Mouse (Mus musculus) testis, adult 2 months (tissue): ENCODE data around the gene Vangl1. TPM values are rescaled to one million over a fixed set of nuclear protein-coding genes. Genes with fewer than 3 reads are reported as not detected.

ENCODE experiments used
- H3K27ac ChIP-seq: fragments of 200-500 bp; 2 replicates; pipeline ENCODE4 v1.5.1; 2012; ENCODE audit warnings: low read depth, low read length; ENCODE audit not compliant: control insufficient read depth, insufficient read depth
- H3K27me3 ChIP-seq: fragments of 200-500 bp; 2 replicates; pipeline ENCODE4 v1.6.1; 2012; ENCODE audit warnings: mild to moderate bottlenecking, low read length, moderate library complexity; ENCODE audit not compliant: control insufficient read depth, insufficient read depth
- H3K36me3 ChIP-seq: fragments of 200-500 bp; 2 replicates; pipeline ENCODE4 v1.6.1; 2012; ENCODE audit warnings: mild to moderate bottlenecking, low read length; ENCODE audit not compliant: control insufficient read depth, insufficient read depth
- H3K4me1 ChIP-seq: fragments of 200-500 bp; 2 replicates; pipeline ENCODE4 v1.6.1; 2012; ENCODE audit warnings: low read length; ENCODE audit not compliant: control insufficient read depth, insufficient read depth
- H3K4me3 ChIP-seq: fragments of 200-500 bp; 2 replicates; pipeline ENCODE4 v1.5.1; 2012; ENCODE audit warnings: low read depth, mild to moderate bottlenecking, low read length, moderate library complexity, mixed read lengths; ENCODE audit not compliant: control insufficient read depth
- CTCF ChIP-seq: fragments of 200-500 bp; IDR thresholded peaks from 2 replicates; pipeline ENCODE4 v1.5.1; 2012; ENCODE audit warnings: low read depth, mild to moderate bottlenecking, inconsistent platforms, low read length, moderate library complexity; ENCODE audit not compliant: control insufficient read depth, insufficient read depth, insufficient replicate concordance
- POLR2A ChIP-seq: fragments of 200-500 bp; IDR thresholded peaks from 2 replicates; pipeline ENCODE4 v1.6.1; 2012; ENCODE audit warnings: low read depth, mild to moderate bottlenecking, inconsistent platforms, low read length, moderate library complexity; ENCODE audit not compliant: control insufficient read depth
- polyA plus RNA-seq: library from polyadenylated mRNA; depleted of rRNA; stranded (reverse); fragments of >200 nt; gene quantifications from 2 replicates; pipeline ENCODE4 v1.2.3, GENCODE M21; 2012

Gene Vangl1
- polyA plus RNA-seq, 1 experiment: 1.3 TPM

DNA sequence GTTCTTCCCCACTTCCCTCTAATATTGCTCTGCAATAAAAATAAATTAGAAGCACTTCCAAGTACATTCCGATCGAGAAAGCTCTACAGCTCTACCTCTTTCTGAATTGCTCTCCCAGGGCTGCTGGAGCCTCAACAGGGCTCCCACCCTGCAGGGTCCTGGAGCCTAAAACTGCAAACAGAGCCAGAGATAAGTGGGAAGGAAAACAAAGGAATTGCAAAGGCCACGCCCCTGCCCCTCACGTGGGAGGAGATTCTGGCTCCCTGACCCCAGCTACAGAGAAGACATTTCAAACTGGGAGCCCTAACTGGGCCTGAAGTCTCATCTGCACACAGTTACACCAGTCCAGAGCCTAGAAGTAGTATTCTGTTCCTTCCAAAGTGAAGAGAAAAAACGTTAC, 6.7 kb downstream of the Vangl1 start:
- no peak overlapping the region for H3K27ac ChIP-seq
- H3K36me3 ChIP-seq: no peaks in the 10 kb centered on the region
- TF ChIP-seq CTCF (no peak), POLR2A (no peak)
- no peaks in the 10 kb centered on the region; the same call in 1 of the 2 replicates for H3K4me1 ChIP-seq
- no peaks in the 10 kb centered on the region for H3K27me3 ChIP-seq
- no peak overlapping the region for H3K4me3 ChIP-seq

GRCm38 (mm10) chr3:102197152-102197551, 7.3 kb downstream of the Vangl1 start:
- Histone ChIP-seq H3K4me3 (no peak overlapping the region), H3K27me3 (no peaks in the 10 kb centered on the region), H3K36me3 (no peaks in the 10 kb centered on the region), H3K4me1 (no peaks in the 10 kb centered on the region; the same call in 1 of the 2 replicates), H3K27ac (no peak overlapping the region)
- TF ChIP-seq POLR2A: no peak

DNA sequence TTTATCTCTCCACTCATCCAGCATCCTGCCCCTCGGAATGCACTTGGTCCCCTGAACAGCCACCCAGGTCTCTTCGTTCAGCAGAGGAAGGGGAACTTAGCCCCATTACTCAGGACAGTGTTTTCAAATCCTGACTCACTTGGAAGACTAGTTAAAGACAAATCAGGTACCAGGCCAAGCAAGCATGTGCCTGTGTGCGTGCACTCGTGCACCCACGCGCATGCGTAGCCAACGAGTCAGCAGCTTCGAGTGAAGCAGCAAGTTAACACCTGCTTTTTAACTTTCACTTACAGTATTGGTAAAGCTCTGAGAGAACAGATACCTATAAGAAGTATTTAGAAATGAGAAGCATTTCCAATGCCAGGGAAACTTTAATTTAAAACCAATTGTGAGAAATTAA, 8.3 kb downstream of the Vangl1 start:
- no peaks in the 10 kb centered on the region for H3K27me3 ChIP-seq
- no peak overlapping the region for H3K27ac ChIP-seq
- no peaks in the 10 kb centered on the region; the same call in 1 of the 2 replicates for H3K4me1 ChIP-seq
- no peak for TF ChIP-seq CTCF
- TF ChIP-seq POLR2A: no peak
- no peak overlapping the region for H3K4me3 ChIP-seq
- H3K36me3 ChIP-seq: no peaks in the 10 kb centered on the region

DNA sequence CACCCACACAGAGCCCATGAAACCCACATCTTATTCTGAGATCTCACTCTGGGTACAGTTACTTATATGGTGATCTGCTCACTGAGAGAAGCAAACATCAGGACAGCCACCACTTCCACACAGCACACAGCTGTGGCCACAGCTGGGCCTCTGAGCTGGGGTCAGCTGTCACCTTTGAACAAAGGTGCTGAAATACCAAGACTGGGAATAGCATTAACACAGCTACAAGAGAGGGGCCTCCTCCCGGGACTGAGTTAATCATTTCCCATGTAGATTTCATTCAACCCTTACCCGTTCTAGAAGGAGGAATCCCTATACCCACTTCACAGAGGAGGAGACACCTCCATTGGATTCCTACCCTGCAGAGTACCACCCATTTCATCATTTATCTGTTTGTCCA, 8.7 kb downstream of the Vangl1 start:
- Histone ChIP-seq H3K27ac (no peak overlapping the region), H3K4me1 (no peaks in the 10 kb centered on the region; the same call in 1 of the 2 replicates), H3K36me3 (no peaks in the 10 kb centered on the region), H3K4me3 (no peak overlapping the region), H3K27me3 (no peaks in the 10 kb centered on the region)
- no peak for TF ChIP-seq POLR2A
- TF ChIP-seq CTCF: no peak

DNA sequence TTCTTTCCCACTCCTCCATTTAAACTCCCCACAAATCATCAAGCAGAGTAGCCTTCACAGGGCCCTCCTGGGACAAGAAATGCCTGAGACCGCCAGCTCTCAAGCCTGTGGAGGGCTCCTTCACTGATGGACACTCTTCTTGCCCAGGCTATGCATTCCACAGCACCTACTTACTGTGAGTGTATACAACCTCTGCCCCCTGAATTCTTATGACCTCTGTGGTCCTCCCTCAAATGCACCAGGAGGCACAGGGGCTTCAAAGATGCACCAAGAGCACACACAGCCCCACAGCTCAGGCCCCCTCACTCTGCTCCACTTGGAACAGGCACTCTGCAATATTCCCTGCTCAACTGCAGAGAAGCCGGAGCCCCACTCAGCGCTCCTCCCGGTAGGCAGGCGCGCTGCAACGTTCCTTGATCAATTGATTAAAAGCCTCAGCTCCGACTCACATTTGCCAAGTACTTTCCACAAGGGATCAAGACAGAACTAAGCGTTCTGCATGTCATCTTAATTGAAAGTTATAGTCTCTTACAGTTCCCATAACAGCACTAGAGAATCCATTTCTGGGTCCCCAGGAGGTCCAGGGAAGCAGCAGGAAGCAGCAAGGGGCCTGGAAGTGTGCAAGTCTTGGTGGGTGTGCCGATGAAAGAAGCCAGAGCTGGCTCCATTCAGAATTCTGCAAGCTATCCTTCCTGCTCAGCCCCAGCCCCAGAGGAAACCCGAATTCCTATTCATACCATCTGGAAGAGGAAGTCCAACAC, 10.0 kb downstream of the Vangl1 start:
- no peak overlapping the region for H3K4me3 ChIP-seq
- H3K27ac ChIP-seq: no peak overlapping the region
- H3K36me3 ChIP-seq: no peaks in the 10 kb centered on the region
- TF ChIP-seq CTCF (no peak), POLR2A (no peak)
- H3K4me1 ChIP-seq: no peaks in the 10 kb centered on the region; the same call in 1 of the 2 replicates
- no peaks in the 10 kb centered on the region for H3K27me3 ChIP-seq

- Histone ChIP-seq H3K27ac (no peak overlapping the region), H3K4me1 (no peaks in the 10 kb centered on the region; the same call in 1 of the 2 replicates), H3K27me3 (no peaks in the 10 kb centered on the region), H3K36me3 (no peaks in the 10 kb centered on the region), H3K4me3 (no peak overlapping the region)
- no peak for TF ChIP-seq POLR2A
- no peak for TF ChIP-seq CTCF
Measured at GRCm38 (mm10) chr3:102193488-102194290, 10.8 kb downstream of the Vangl1 start.

- Histone ChIP-seq H3K27ac (no peak overlapping the region), H3K4me3 (no peak overlapping the region), H3K27me3 (no peaks in the 10 kb centered on the region), H3K4me1 (no peaks in the 10 kb centered on the region; the same call in 1 of the 2 replicates), H3K36me3 (no peaks in the 10 kb centered on the region)
- TF ChIP-seq POLR2A (no peak), CTCF (no peak)
Measured at GRCm38 (mm10) chr3:102192621-102193020, 11.9 kb downstream of the Vangl1 start.
